Mouse (Mus musculus): ENCODE measurements around the gene Banp.

DNA sequence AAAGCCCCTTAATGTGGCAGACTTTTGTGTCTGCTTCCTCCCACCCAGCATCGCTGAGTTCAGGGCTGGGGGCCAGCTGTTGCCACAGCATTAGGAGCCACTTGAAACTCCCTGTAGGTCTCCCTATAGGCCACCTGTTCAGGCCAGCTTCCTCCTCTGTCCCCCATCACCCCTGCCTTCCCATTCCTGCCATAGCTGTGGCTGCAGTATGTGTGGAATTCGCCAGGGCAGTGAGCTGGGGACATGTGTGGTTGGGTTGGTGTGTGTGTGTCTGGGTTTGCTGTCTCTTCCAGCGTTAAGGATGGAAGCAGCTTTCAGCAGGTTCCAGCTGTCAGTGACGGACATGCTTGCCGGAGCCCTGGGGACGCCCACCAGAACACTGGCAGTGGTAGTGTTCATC, 86.8 kb downstream of the Banp start:
- TF ChIP-seq TAL1 (conservative IDR thresholded peaks at IDR 0.05; ENCODE audit: low read depth, low read length) (no peak), CTCF (IDR thresholded peaks at IDR 0.05; ENCODE audit: low read depth, low read length) (no peak), GATA1 (IDR thresholded peaks at IDR 0.05; ENCODE audit: borderline replicate concordance, low read length) (no peak), POLR2AphosphoS5 (IDR thresholded peaks at IDR 0.05; ENCODE audit: insufficient replicate concordance, low read depth, low read length) (no peak), GATA2 (IDR thresholded peaks at IDR 0.05; ENCODE audit: borderline replicate concordance, low read depth, low read length) (no peak)
